Mouse (Mus musculus) lung, embryonic 14.5 days (tissue): ENCODE measurements around the gene Card10. TPM values are rescaled to one million over a fixed set of nuclear protein-coding genes. Genes with fewer than 3 reads are reported as not detected.

Experiments used
- ATAC-seq: fragments of 200-750 bp; cut with Nextera tagmentation; 2 replicates; pipeline ENCODE4 v1.8.0; 2017; ENCODE audit warnings: mild to moderate bottlenecking, moderate TSS enrichment, moderate library complexity; ENCODE audit not compliant: insufficient read depth
- DNase-seq: peaks from one replicate; pipeline ENCODE4 v3.0.0-alpha.2; 2015
- H3K27ac ChIP-seq: fragments of 300-500 bp; sonication (generic); 2 replicates; pipeline ENCODE4 v1.5.1; 2014; ENCODE audit warnings: low read depth, mild to moderate bottlenecking, moderate library complexity
- H3K27me3 ChIP-seq: fragments of 300-500 bp; sonication (generic); 2 replicates; pipeline ENCODE4 v1.6.1; 2014; ENCODE audit warnings: low read length, control low read depth; ENCODE audit not compliant: insufficient read depth
- H3K36me3 ChIP-seq: fragments of 300-500 bp; sonication (generic); 2 replicates; pipeline ENCODE4 v1.6.1; 2014; ENCODE audit warnings: control low read depth; ENCODE audit not compliant: insufficient read depth
- H3K4me1 ChIP-seq: fragments of 300-500 bp; sonication (generic); 2 replicates; pipeline ENCODE4 v1.6.1; 2014; ENCODE audit warnings: antibody characterized with exemption, control low read depth; ENCODE audit not compliant: insufficient read depth
- H3K4me2 ChIP-seq: fragments of 300-500 bp; sonication (generic); 2 replicates; pipeline ENCODE4 v1.6.1; 2014; ENCODE audit warnings: mild to moderate bottlenecking
- H3K4me3 ChIP-seq: fragments of 300-500 bp; sonication (generic); 2 replicates; pipeline ENCODE4 v1.5.1; 2014; ENCODE audit warnings: low read depth, low read length
- H3K9ac ChIP-seq: fragments of 300-500 bp; sonication (generic); 2 replicates; pipeline ENCODE4 v1.6.1; 2014
- H3K9me3 ChIP-seq: fragments of 300-500 bp; sonication (generic); 2 replicates; pipeline ENCODE4 v1.6.1; 2016; ENCODE audit warnings: low read depth, low read length, control low read depth
- CTCF ChIP-seq: IDR thresholded peaks from 2 replicates; pipeline ENCODE4 v1.5.1; 2016; ENCODE audit warnings: antibody characterized with exemption, low read depth
- WGBS: fragments of 180-500 bp; shearing (Covaris S2); extraction: QIAGEN DNeasy Blood & Tissue Kit; methylation state at CpG from one replicate; pipeline ENCODE4 v1.1.7; 2014; 5-methylcytosine and 5-hydroxymethylcytosine counted together
- polyA plus RNA-seq: library from polyadenylated mRNA; unstranded; fragments of >200 nt; fragmentation: Nextera tagmentation; extraction: Ambion mirVana; gene quantifications from 2 replicates; pipeline ENCODE4 v1.2.1, GENCODE M21; 2014

The Card10 gene
- polyA plus RNA-seq, 1 experiment from 2014 or later = 8.5 TPM

DNA sequence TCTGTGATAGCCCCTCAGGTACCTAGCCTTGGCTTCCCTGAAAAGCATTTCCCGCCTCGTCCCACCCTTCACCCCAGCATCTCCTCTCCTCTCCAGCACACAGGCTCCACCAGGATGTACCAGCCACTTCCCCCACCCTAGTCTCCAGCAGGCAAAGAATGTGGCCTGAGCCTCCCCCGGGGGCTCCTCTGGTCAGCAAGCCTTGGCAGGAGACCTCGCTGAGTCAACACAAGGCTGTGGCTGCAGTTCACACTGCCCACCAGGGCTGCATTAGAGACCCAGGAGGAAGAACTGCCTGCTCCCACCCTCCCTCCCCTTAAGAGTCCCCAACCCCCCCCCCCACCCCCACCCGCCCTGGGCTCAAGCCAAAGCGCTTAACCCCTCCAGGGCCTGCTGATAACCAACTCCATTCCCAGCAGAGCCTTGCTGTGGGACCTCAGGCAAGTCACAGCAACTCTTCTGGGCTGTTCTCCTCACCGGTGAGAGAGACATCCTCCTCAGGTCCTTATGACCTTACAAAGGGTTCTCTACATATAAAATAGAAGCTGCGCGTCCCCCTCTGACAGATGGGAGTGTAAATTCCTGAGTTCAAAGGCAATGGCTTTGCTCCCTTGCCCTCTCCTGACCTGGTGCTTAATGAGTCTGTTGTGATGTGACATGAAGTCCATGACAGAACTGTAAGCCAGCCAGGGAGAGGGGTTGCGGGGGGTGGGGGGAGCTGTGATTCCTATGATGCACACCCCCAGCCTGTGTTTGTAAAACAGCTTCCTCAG, 31.6 kb upstream of the Card10 start:
- 14% methylated on average over 10 of the region's 10 CpGs for WGBS
- Histone ChIP-seq H3K4me2 (peak overlapping the region; percentile 1), H3K27me3 (no peaks in the 10 kb centered on the region), H3K36me3 (no peaks in the 10 kb centered on the region), H3K4me3 (no peak overlapping the region), H3K9ac (no peak overlapping the region), H3K9me3 (no peaks in the 10 kb centered on the region), H3K4me1 (peaks cover 52% of the 10 kb centered on the region), H3K27ac (peak overlapping the region; percentile 97)
- DNase-seq (peak; percentile 79), ATAC-seq (peak; percentile 21)
- TF ChIP-seq CTCF = no peak

DNA sequence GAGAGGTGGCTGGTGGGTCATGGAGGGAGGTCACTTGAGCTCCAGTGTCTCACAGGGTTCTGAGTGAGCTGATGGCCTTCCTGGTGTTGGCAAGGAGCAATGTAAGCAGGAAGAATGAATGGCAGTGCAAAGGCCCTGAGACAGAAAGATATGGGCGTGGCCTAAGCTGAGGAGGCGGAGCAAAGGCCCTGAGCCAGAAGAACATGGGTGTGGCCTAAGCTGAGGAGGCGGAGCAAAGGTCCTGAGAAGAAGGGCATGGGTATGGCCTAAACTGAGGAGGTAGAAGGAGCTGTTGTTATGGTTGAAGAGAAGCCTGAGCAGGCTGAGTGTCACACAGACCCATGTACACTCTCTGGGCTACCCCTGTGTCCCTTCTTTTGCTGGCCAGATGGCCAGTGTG, 30.7 kb upstream of the Card10 start:
- ATAC-seq = no peak
- no peaks in the 10 kb centered on the region for H3K9me3 ChIP-seq
- H3K4me1 ChIP-seq = peaks cover 52% of the 10 kb centered on the region
- H3K4me3 ChIP-seq = no peak overlapping the region
- H3K27me3 ChIP-seq = no peaks in the 10 kb centered on the region
- peak overlapping the region; percentile 97 for H3K27ac ChIP-seq
- no peaks in the 10 kb centered on the region for H3K36me3 ChIP-seq
- H3K4me2 ChIP-seq = no peak overlapping the region
- DNase-seq = peak; percentile 55
- H3K9ac ChIP-seq = no peak overlapping the region
- TF ChIP-seq CTCF = no peak
- WGBS = 85% methylated on average over 3 of the region's 3 CpGs

DNA sequence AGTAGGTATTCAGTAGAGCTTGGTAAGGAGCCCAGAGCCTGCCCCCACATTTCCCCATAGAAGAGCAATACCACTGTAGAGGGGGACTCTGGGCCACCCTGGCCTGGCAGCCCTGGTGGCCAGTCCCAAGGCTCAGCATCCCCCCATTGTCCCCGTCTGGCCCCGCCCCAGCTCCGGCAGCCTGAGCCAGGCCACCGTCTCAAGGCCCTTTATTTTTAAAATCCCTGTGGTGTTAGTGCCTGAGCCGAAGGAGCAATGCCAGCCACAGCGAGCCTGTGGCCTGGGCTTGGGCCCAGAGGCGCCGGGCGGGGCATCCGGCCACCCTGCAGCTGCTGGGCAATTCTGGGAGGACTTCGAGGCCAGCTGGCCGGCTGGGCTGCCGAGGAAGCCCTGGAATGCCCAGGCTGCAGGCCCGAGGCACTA, 29.9 kb upstream of the Card10 start:
- TF ChIP-seq CTCF = no peak
- Histone ChIP-seq H3K4me3 (peak overlapping the region; percentile 4; the same call in 1 of the 2 replicates), H3K4me1 (peaks cover 52% of the 10 kb centered on the region), H3K9me3 (no peaks in the 10 kb centered on the region), H3K9ac (peak overlapping the region; percentile 34; the same call in 1 of the 2 replicates), H3K36me3 (no peaks in the 10 kb centered on the region), H3K27ac (peak overlapping the region; percentile 97), H3K27me3 (no peaks in the 10 kb centered on the region), H3K4me2 (peak overlapping the region; percentile 51)
- peak; percentile 74 for ATAC-seq
- WGBS = 18% methylated on average over 14 of the region's 14 CpGs
- peak; percentile 85 for DNase-seq

DNA sequence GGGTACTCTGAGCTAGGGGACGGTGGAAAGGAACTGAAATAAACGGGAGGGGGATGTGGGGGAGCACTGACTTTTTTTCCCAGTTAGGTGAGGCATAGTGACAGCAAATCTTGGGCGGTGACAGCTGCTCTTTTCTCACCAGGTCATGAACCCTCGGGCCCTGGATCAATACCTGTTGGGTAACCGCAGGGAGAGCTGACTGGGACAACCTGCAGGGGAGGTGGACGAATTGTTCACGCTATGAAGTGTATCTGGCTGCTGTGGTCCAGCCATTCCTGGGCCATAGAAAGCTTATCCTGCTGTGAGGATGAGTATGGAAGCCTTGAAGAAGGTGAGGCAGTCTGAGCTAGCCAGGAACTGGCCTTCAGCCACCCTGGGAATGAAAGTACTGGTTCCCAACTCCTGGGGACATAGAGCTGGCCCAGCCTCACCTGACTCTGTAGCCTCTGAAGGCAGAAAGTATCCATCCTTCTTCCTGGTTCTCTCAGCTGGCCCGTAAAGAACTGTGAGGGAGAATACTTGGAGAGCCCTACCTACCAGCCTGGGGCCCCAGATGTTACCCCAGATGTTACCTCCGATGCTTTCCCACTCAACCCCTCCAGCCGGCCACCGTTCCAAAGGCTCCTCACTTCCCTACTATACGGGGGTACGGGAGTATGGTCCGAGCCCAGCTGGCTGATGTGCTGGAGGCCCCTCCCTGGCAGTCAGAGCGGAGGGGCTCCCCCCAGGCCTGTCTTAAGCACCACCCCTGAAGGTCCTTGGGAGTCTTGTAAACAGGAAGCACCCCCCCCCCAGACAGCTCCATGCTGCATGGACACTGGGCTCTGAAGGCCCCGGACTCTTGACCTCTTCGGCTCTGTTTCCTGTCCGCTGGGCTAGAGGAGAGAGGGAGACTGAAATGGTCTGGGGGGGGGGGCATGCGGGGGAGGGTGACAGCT, 29.1 kb upstream of the Card10 start:
- peak overlapping the region; percentile 19 for H3K4me3 ChIP-seq
- TF ChIP-seq CTCF = no peak
- DNase-seq (peak; percentile 83), ATAC-seq (peak; percentile 76)
- peak overlapping the region; percentile 23 for H3K9ac ChIP-seq
- H3K27me3 ChIP-seq = no peaks in the 10 kb centered on the region
- peak overlapping the region; percentile 51 for H3K4me2 ChIP-seq
- no peaks in the 10 kb centered on the region for H3K36me3 ChIP-seq
- WGBS = 32% methylated on average over 19 of the region's 19 CpGs
- no peaks in the 10 kb centered on the region for H3K9me3 ChIP-seq
- H3K4me1 ChIP-seq = peaks cover 52% of the 10 kb centered on the region
- H3K27ac ChIP-seq = peak overlapping the region; percentile 97

DNA sequence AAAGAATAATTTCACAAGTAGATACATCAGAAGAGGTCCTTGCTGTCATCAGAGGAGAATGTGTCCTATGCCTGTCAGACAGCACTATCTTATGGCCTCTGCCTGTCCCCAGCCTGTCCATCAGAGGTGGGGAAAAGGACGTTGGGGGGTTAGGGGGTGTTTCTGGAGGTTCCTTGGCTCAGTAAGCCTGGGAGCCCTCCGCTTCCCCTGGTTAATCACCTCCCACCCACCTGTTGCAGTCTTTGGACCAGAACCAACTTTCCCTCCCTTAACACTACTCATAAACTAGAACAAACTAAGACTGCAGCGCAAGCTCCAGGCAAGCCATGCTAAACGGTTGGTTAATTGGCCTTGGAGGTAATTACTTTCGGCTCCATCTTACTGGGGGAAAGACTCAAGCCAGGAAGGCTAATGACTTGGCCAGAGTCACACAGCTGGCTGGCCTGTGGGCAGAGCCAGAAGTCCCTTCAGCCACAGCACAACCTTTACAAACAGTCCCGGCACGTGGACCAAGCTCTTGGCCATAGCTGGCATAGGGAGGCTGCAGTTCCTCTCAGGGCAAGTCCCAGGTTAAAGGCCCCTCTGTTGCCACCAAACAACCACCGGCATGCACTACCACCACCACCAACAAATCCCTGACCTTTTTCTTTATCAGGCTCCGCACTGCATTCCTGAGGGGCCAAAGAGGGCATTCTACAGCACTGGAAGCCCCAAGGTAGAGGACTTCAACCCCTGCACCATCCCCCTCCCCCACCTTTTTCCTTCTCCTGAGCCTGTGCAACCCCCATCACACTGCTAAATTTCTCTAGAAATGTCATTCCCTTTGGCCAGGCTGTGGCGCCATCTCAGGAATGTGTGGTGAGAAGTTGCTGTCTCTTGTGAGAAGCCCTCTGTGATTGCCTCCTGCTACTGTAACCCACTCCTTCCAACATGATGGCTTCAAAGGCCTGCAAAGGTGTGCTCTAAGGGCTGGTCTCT, 28.2 kb upstream of the Card10 start:
- WGBS = 55% methylated on average over 10 of the region's 10 CpGs
- H3K9ac ChIP-seq = no peak overlapping the region
- H3K27me3 ChIP-seq = no peaks in the 10 kb centered on the region
- H3K4me3 ChIP-seq = no peak overlapping the region
- peak overlapping the region; percentile 51; the same call in 1 of the 2 replicates for H3K4me2 ChIP-seq
- H3K4me1 ChIP-seq = peaks cover 46% of the 10 kb centered on the region
- no peak for DNase-seq
- H3K9me3 ChIP-seq = no peaks in the 10 kb centered on the region
- peak overlapping the region; percentile 97; the same call in 1 of the 2 replicates for H3K27ac ChIP-seq
- TF ChIP-seq CTCF = peak; percentile 36; the same call in 1 of the 2 replicates
- H3K36me3 ChIP-seq = no peaks in the 10 kb centered on the region
- no peak for ATAC-seq

DNA sequence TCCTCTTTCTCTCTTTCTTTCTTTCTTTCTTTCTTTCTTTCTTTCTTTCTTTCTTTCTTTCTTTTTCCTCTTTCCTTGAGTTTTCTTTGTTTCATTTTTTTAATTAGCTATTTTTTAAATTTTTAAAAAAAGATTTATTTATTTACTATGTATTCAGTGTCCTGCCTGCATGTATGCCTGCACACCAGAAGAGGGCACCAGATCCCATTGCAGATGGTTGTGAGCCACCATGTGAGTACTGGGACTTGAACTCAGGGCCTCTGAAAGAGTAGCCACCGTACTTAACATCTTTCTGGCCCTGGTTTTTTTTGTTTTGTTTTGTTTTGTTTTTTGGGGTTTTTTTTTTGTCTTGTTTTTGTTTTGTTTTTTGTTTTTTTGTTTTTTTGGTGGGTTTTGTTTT, 26.8 kb upstream of the Card10 start:
- Histone ChIP-seq H3K4me1 (peaks cover 32% of the 10 kb centered on the region), H3K4me3 (no peak overlapping the region)
- WGBS = 90% methylated on average over 1 of the region's 1 CpGs

More for the DNA sequence above, 26.8 kb upstream of the Card10 start:
- no peak overlapping the region for H3K27ac ChIP-seq
- H3K27me3 ChIP-seq = no peaks in the 10 kb centered on the region
- H3K9ac ChIP-seq = no peak overlapping the region
- TF ChIP-seq CTCF = peak; percentile 60
- no peak overlapping the region for H3K4me2 ChIP-seq
- DNase-seq (no peak), ATAC-seq (no peak)
- H3K36me3 ChIP-seq = no peaks in the 10 kb centered on the region
- H3K9me3 ChIP-seq = no peaks in the 10 kb centered on the region
